Mouse (Mus musculus): ENCODE data around the gene Tmem204.

The Tmem204 gene

GRCm38 (mm10) chr17:25013606-25014501 is 69.5 kb downstream of the Tmem204 start:
- DNase-seq, result peak; percentile 64

Data from thymus, postnatal 4 days (tissue).